Comparison of ENCODE assay signal across 7 mouse cellular contexts in the genomic region with DNA sequence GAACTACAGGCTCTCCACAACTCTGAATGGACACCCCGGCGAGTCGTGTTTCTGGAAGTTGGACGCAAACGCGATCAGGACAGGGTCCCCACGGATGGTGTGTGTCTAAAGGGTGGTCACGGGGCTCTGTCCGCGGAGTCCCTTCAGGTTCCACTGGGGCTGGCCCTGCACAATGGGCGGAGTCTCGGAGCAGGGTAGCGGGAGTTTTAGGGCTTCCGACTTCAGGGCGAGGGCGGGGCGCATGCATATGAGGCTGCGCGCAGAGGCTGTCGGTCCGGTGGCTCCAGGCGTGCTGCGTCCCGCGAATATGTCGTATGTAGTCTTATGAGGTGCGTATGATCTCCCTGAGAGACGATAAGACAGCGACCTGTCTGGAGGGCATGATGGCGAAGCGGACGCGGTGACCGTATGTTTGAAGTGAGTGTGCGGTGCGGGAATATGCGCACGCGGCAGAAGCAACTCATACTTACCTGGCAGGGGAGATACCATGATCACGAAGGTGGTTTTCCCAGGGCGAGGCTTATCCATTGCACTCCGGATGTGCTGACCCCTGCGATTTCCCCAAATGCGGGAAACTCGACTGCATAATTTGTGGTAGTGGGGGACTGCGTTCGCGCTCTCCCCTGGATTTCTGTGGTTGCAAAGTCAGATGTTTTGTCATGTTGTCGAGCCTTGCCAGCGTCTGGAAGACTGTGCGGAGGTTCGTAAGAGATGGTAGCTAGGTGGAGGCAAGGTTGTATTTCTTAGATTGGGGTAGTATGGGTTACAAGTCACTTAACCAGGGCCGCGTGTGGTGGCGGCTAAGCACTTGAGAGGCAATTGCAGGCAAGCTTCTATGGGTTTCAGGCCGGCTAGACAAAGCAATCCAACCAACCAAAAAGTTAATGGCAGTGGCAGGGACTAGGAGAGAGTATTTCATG. TPM values are rescaled to one million over a fixed set of nuclear protein-coding genes. Genes with fewer than 3 reads are reported as not detected.
DNase-seq lines count a peak whose midpoint lies in the region; ATAC-seq and TF ChIP-seq lines count a peak whose summit lies in the region.
"Not testable (repeated sequence)": the region's sequence is repeated elsewhere in the genome, so short reads cannot be mapped to it uniquely, and the experiment has no call there.

No protein-coding gene starts in this region.

- H3K4me2 ChIP-seq in embryonic facial prominence, embryonic 13.5 days; forebrain, postnatal 0 days (ENCODE audit: low read depth); hindbrain, embryonic 11.5 days (replicated peaks; ENCODE audit: low read depth, low read length); intestine, postnatal 0 days (replicated peaks; ENCODE audit: low read depth); neural tube, embryonic 12.5 days (replicated peaks): not testable (repeated sequence)
- peak overlapping the region; percentile 33; the same call in 1 of the 2 replicates for H3K4me2 ChIP-seq in liver, embryonic 12.5 days

- not testable (repeated sequence) for H3K4me1 ChIP-seq in embryonic facial prominence, embryonic 13.5 days; forebrain, postnatal 0 days (ENCODE audit: insufficient read depth); hindbrain, embryonic 11.5 days (replicated peaks; ENCODE audit: control insufficient read depth, insufficient read depth, low read length); intestine, postnatal 0 days (replicated peaks; ENCODE audit: control insufficient read depth, insufficient read depth, low read length); liver, embryonic 12.5 days; neural tube, embryonic 12.5 days

- no CpG with 5 or more reads among the region's 56 CpGs for WGBS in embryonic facial prominence, embryonic 13.5 days
- WGBS in forebrain, postnatal 0 days = no CpG with 5 or more reads among the region's 56 CpGs
- no CpG with 5 or more reads among the region's 56 CpGs for WGBS in hindbrain, embryonic 11.5 days
- WGBS in intestine, postnatal 0 days = no CpG with 5 or more reads among the region's 56 CpGs
- WGBS in liver, embryonic 12.5 days (ENCODE audit: insufficient replicate concordance) = no CpG with 5 or more reads among the region's 56 CpGs
- WGBS in neural tube, embryonic 12.5 days = no CpG with 5 or more reads among the region's 56 CpGs

- not testable (repeated sequence) for H3K4me3 ChIP-seq in embryonic facial prominence, embryonic 13.5 days; forebrain, postnatal 0 days (ENCODE audit: low read depth, low read length); hindbrain, embryonic 11.5 days (ENCODE audit: low read depth, low read length); intestine, postnatal 0 days (ENCODE audit: low read depth, low read length); liver, embryonic 12.5 days; neural tube, embryonic 12.5 days

- not testable (repeated sequence) for H3K27me3 ChIP-seq in embryonic facial prominence, embryonic 13.5 days; forebrain, postnatal 0 days (ENCODE audit: insufficient read depth, low read length); hindbrain, embryonic 11.5 days (ENCODE audit: control insufficient read depth, insufficient read depth, low read length); intestine, postnatal 0 days (replicated peaks; ENCODE audit: control insufficient read depth, insufficient read depth, low read length); liver, embryonic 12.5 days (replicated peaks); neural tube, embryonic 12.5 days (replicated peaks)

- not testable (repeated sequence) for H3K9ac ChIP-seq in embryonic facial prominence, embryonic 13.5 days; forebrain, postnatal 0 days; hindbrain, embryonic 11.5 days (ENCODE audit: low read depth, low read length); intestine, postnatal 0 days (ENCODE audit: low read depth, low read length); liver, embryonic 12.5 days; neural tube, embryonic 12.5 days

- not testable (repeated sequence) for H3K36me3 ChIP-seq in embryonic facial prominence, embryonic 13.5 days; forebrain, postnatal 0 days (ENCODE audit: insufficient read depth); hindbrain, embryonic 11.5 days (ENCODE audit: control insufficient read depth, insufficient read depth, low read length); intestine, postnatal 0 days (ENCODE audit: control insufficient read depth, insufficient read depth); liver, embryonic 12.5 days; neural tube, embryonic 12.5 days

- H3K9me3 ChIP-seq in embryonic facial prominence, embryonic 13.5 days; forebrain, postnatal 0 days (ENCODE audit: low read length); hindbrain, embryonic 11.5 days (ENCODE audit: control insufficient read depth, low read length); intestine, postnatal 0 days (ENCODE audit: control insufficient read depth); liver, embryonic 12.5 days (replicated peaks); neural tube, embryonic 12.5 days: not testable (repeated sequence)

- TF ChIP-seq CTCF in forebrain, postnatal 0 days (IDR thresholded peaks at IDR 0.05; ENCODE audit: low read depth); intestine, postnatal 0 days (IDR thresholded peaks at IDR 0.05; ENCODE audit: low read depth): not testable (repeated sequence)

- not testable (repeated sequence) for H3K27ac ChIP-seq in embryonic facial prominence, embryonic 13.5 days; forebrain, postnatal 0 days (ENCODE audit: low read depth, low read length); hindbrain, embryonic 11.5 days (ENCODE audit: low read depth, low read length); intestine, postnatal 0 days (ENCODE audit: low read depth, low read length); liver, embryonic 12.5 days; neural tube, embryonic 12.5 days

- ATAC-seq in embryonic facial prominence, embryonic 13.5 days (ENCODE audit: insufficient number of reproducible peaks, insufficient read depth, low FRiP score, low TSS enrichment, low read depth) = peak; percentile 90
- ATAC-seq in forebrain, postnatal 0 days = peak; percentile 87
- ATAC-seq in hindbrain, embryonic 11.5 days (ENCODE audit: low FRiP score) = peak; percentile 94
- ATAC-seq in intestine, postnatal 0 days = peak; percentile 91
- ATAC-seq in liver, embryonic 12.5 days = peak; percentile 86
- ATAC-seq in megakaryocyte progenitor cell, adult 5-6 weeks (replicated peaks; ENCODE audit: poor library complexity) = peak; percentile 60
- ATAC-seq in neural tube, embryonic 12.5 days (ENCODE audit: low FRiP score, low read depth) = peak; percentile 90

- DNase-seq in forebrain, postnatal 0 days; hindbrain, embryonic 11.5 days (ENCODE audit: low spot score): not testable (repeated sequence)

RNA-seq across cellular contexts. Expression of gene Eapp, which starts 33.7 kb away (rescaled TPM):
- polyA plus RNA-seq in embryonic facial prominence, embryonic 13.5 days (2015; fragmentation: Nextera tagmentation; extraction: Ambion mirVana) = 64.7 and 74.5 TPM in 2 replicates
- 34.5 and 38.9 TPM in 2 replicates for total RNA-seq in forebrain, postnatal 0 days (2014; rRNA removed)
- 94.9 and 105 TPM in 2 replicates for polyA plus RNA-seq in forebrain, postnatal 0 days (2015; fragmentation: Nextera tagmentation; extraction: Ambion mirVana)
- polyA plus RNA-seq in hindbrain, embryonic 11.5 days (2014; fragmentation: Nextera tagmentation; extraction: Ambion mirVana) = 84.7 and 90.5 TPM in 2 replicates
- 93.6 and 94.1 TPM in 2 replicates for polyA plus RNA-seq in intestine, postnatal 0 days (2015; fragmentation: Nextera tagmentation; extraction: Ambion mirVana)
- polyA plus RNA-seq in liver, embryonic 12.5 days (2016; fragmentation: Nextera tagmentation; extraction: Ambion mirVana) = 47.1 and 48.3 TPM in 2 replicates
- total RNA-seq in megakaryocyte progenitor cell, adult 5-6 weeks (2015) = 52.0 and 58.7 TPM in 2 replicates
- total RNA-seq in megakaryocyte progenitor cell, adult 5-6 weeks (2017) = 42.7 and 75.4 TPM in 2 replicates
- 71.3 and 81.3 TPM in 2 replicates for polyA plus RNA-seq in neural tube, embryonic 12.5 days (2016; fragmentation: Nextera tagmentation; extraction: Ambion mirVana)
